In genomic region chr5:135962125-135962491, GRCm38 (mm10) we compare ENCODE assay signal across 9 mouse cellular contexts. TPM values are rescaled to one million over a fixed set of nuclear protein-coding genes. Genes with fewer than 3 reads are reported as not detected.
A peak's percentile ranks its signal among the peaks of the same experiment; 100 is the strongest.
DNase-seq lines count a peak whose midpoint lies in the region; ATAC-seq and TF ChIP-seq lines count a peak whose summit lies in the region.
"Had no signal": no experiment of that assay in that cellular context is flagged by ENCODE, and none has a peak within 500 bp of the region (broad histone marks: within the 10 kb centered on the region; RNA-seq: fewer than 3 reads in every experiment).

No protein-coding gene starts in this region.

- intact Hi-C loops in heart, postnatal 14 days (cut with DNase I), result no loop called here
- intact Hi-C loops in left cerebral cortex, postnatal 25 days (cut with DNase I), result loop anchor here (1.0 kb wide), 1 partner anchor 28 kb away; the partner anchor contains the start of gene Ywhag

- H3K27me3 ChIP-seq in heart, postnatal 0 days (ENCODE audit: control insufficient read depth, insufficient read depth, low read length), result no peaks in the 10 kb centered on the region
- H3K27me3 ChIP-seq in hindbrain, embryonic 13.5 days, result 0 out of 2 replicates have a peak, but pooled peaks cover 9% of the 10 kb centered on the region
- H3K27me3 ChIP-seq in midbrain, embryonic 13.5 days, result no peaks in the 10 kb centered on the region; the same call in 1 of the 2 replicates

- peaks cover 30% of the 10 kb centered on the region for H3K4me1 ChIP-seq in heart, postnatal 0 days (ENCODE audit: control insufficient read depth, insufficient read depth)
- H3K4me1 ChIP-seq in bone marrow, adult 2 months (ENCODE audit: control insufficient read depth, insufficient read depth, low read length), result peaks cover 7% of the 10 kb centered on the region; the same call in 1 of the 2 replicates
- peaks cover 31% of the 10 kb centered on the region for H3K4me1 ChIP-seq in hindbrain, embryonic 13.5 days (replicated peaks)
- H3K4me1 ChIP-seq in midbrain, embryonic 13.5 days (replicated peaks), result peaks cover 20% of the 10 kb centered on the region

- 0 out of 2 replicates have a peak, but pooled peaks have one; percentile 38 for TF ChIP-seq POLR2A in bone marrow, adult 2 months (IDR thresholded peaks at IDR 0.05; ENCODE audit: borderline replicate concordance, control insufficient read depth, low read depth, low read length)

- H3K36me3 ChIP-seq in heart, postnatal 0 days (replicated peaks; ENCODE audit: control insufficient read depth, insufficient read depth, low read length), result no peaks in the 10 kb centered on the region
- no peaks in the 10 kb centered on the region for H3K36me3 ChIP-seq in hindbrain, embryonic 13.5 days
- H3K36me3 ChIP-seq in midbrain, embryonic 13.5 days, result no peaks in the 10 kb centered on the region

- ATAC-seq in heart, postnatal 0 days (ENCODE audit: insufficient read depth, low read depth), result no peak
- no peak for ATAC-seq in hindbrain, embryonic 13.5 days (ENCODE audit: low FRiP score)
- ATAC-seq in midbrain, embryonic 13.5 days, result no peak

- no peak for DNase-seq in heart, postnatal 0 days (ENCODE audit: low spot score)
- DNase-seq in heart, postnatal 14 days, result no peak
- DNase-seq in thymus, postnatal 10 days (ENCODE audit: low spot score in 2 of 2), result no peak
- DNase-seq in left cerebral cortex, postnatal 25 days (ENCODE audit: low spot score in 2 of 2), result no peak
- no peak for DNase-seq in yolk sac, embryonic 10.5 days (ENCODE audit: low spot score)

- peak overlapping the region; percentile 36; the same call in 1 of the 2 replicates for H3K9ac ChIP-seq in heart, postnatal 0 days (replicated peaks; ENCODE audit: low read depth, low read length)
- peak overlapping the region; percentile 63 for H3K9ac ChIP-seq in hindbrain, embryonic 13.5 days
- peak overlapping the region; percentile 57 for H3K9ac ChIP-seq in midbrain, embryonic 13.5 days (replicated peaks)

- TF ChIP-seq CTCF in heart, postnatal 0 days (IDR thresholded peaks at IDR 0.05; ENCODE audit: low read depth), result no peak
- TF ChIP-seq CTCF in bone marrow, adult 2 months (IDR thresholded peaks at IDR 0.05; ENCODE audit: control insufficient read depth, insufficient read depth, low read length), result no peak

- WGBS in heart, postnatal 0 days, result under 1% methylated on average over 11 of the region's 11 CpGs
- WGBS in bone marrow, adult 2 months, result under 1% methylated on average over 11 of the region's 11 CpGs
- 1% methylated on average over 11 of the region's 11 CpGs for WGBS in hindbrain, embryonic 13.5 days
- 2% methylated on average over 11 of the region's 11 CpGs for WGBS in midbrain, embryonic 13.5 days

- peak overlapping the region; percentile 62 for H3K4me3 ChIP-seq in heart, postnatal 0 days (ENCODE audit: low read depth, low read length)
- H3K4me3 ChIP-seq in bone marrow, adult 2 months (replicated peaks; ENCODE audit: control insufficient read depth, low read depth, low read length), result peak overlapping the region; percentile 88
- peak overlapping the region; percentile 59 for H3K4me3 ChIP-seq in hindbrain, embryonic 13.5 days
- H3K4me3 ChIP-seq in midbrain, embryonic 13.5 days (replicated peaks), result peak overlapping the region; percentile 54

- H3K27ac ChIP-seq in heart, postnatal 0 days (ENCODE audit: low read depth), result peak overlapping the region; percentile 96
- H3K27ac ChIP-seq in bone marrow, adult 2 months (ENCODE audit: control insufficient read depth, insufficient read depth, low read depth, low read length, poor library complexity), result peak overlapping the region; percentile 98
- peak overlapping the region; percentile 98 for H3K27ac ChIP-seq in hindbrain, embryonic 13.5 days
- peak overlapping the region; percentile 97 for H3K27ac ChIP-seq in midbrain, embryonic 13.5 days

- TF ChIP-seq EP300 in heart, postnatal 0 days (IDR thresholded peaks at IDR 0.05; ENCODE audit: low read depth), result no peak

- no peaks in the 10 kb centered on the region for H3K9me3 ChIP-seq in heart, postnatal 0 days (replicated peaks; ENCODE audit: control insufficient read depth, low read length)
- no peaks in the 10 kb centered on the region for H3K9me3 ChIP-seq in hindbrain, embryonic 13.5 days
- no peaks in the 10 kb centered on the region for H3K9me3 ChIP-seq in midbrain, embryonic 13.5 days

- peak overlapping the region; percentile 95 for H3K4me2 ChIP-seq in heart, postnatal 0 days (ENCODE audit: low read depth, low read length)
- peak overlapping the region; percentile 91 for H3K4me2 ChIP-seq in hindbrain, embryonic 13.5 days
- H3K4me2 ChIP-seq in midbrain, embryonic 13.5 days (replicated peaks), result peak overlapping the region; percentile 83

RNA-seq across cellular contexts. Expression of gene Ssc4d, which starts 12.2 kb away (rescaled TPM):
- 1.3 and 3.6 TPM in 2 replicates for total RNA-seq in heart, postnatal 0 days (2014; rRNA removed; ENCODE audit: low replicate concordance)
- polyA plus RNA-seq in heart, postnatal 0 days (2015; fragmentation: Nextera tagmentation; extraction: Ambion mirVana), result 0.55 and 0.56 TPM in 2 replicates
- 1 to 10 TPM in 1 of 2 experiments, under 1 TPM in 1; 0.41 to 1.3 TPM for total RNA-seq in heart, postnatal 14 days (2021)
- 1.1 and 4.0 TPM in 2 replicates for polyA plus RNA-seq in bone marrow, adult 2 months (2011; ENCODE audit: insufficient read depth, insufficient read length, low replicate concordance, missing spikeins)
- 0.61 and 1.4 TPM in 2 replicates for polyA plus RNA-seq in hindbrain, embryonic 13.5 days (2015; fragmentation: Nextera tagmentation; extraction: Ambion mirVana)
- 1.0 and 1.4 TPM in 2 replicates for polyA plus RNA-seq in midbrain, embryonic 13.5 days (2015; fragmentation: Nextera tagmentation; extraction: Ambion mirVana)
- total RNA-seq in left cerebral cortex, postnatal 25 days (2021), result 1 to 10 TPM; 2.0 to 2.3 TPM

RNA-seq across cellular contexts. Expression of gene Zp3, which starts 17.8 kb away (rescaled TPM):
- total RNA-seq in heart, postnatal 0 days (2014; rRNA removed; ENCODE audit: low replicate concordance), result not detected in 2 replicates
- 0.14 TPM in 1 of 2 replicates, not detected in the other for polyA plus RNA-seq in heart, postnatal 0 days (2015; fragmentation: Nextera tagmentation; extraction: Ambion mirVana)
- not detected for total RNA-seq in heart, postnatal 14 days (2021)
- polyA plus RNA-seq in bone marrow, adult 2 months (2011; ENCODE audit: insufficient read depth, insufficient read length, low replicate concordance, missing spikeins), result not detected in 2 replicates
- polyA plus RNA-seq in hindbrain, embryonic 13.5 days (2015; fragmentation: Nextera tagmentation; extraction: Ambion mirVana), result 0.17 TPM in 1 of 2 replicates, not detected in the other
- polyA plus RNA-seq in midbrain, embryonic 13.5 days (2015; fragmentation: Nextera tagmentation; extraction: Ambion mirVana), result 0.24 TPM in 1 of 2 replicates, not detected in the other
- not detected for total RNA-seq in left cerebral cortex, postnatal 25 days (2021)
- total RNA-seq: monocyte, adult 5-6 weeks had no signal

RNA-seq across cellular contexts. Expression of gene Ywhag, which starts 27.7 kb away (rescaled TPM):
- 47.3 and 67.2 TPM in 2 replicates for total RNA-seq in heart, postnatal 0 days (2014; rRNA removed; ENCODE audit: low replicate concordance)
- polyA plus RNA-seq in heart, postnatal 0 days (2015; fragmentation: Nextera tagmentation; extraction: Ambion mirVana), result 137 and 149 TPM in 2 replicates
- 100 to 1,000 TPM; 284 to 301 TPM for total RNA-seq in heart, postnatal 14 days (2021)
- 26.9 and 58.1 TPM in 2 replicates for polyA plus RNA-seq in bone marrow, adult 2 months (2011; ENCODE audit: insufficient read depth, insufficient read length, low replicate concordance, missing spikeins)
- polyA plus RNA-seq in hindbrain, embryonic 13.5 days (2015; fragmentation: Nextera tagmentation; extraction: Ambion mirVana), result 646 and 674 TPM in 2 replicates
- 627 and 632 TPM in 2 replicates for polyA plus RNA-seq in midbrain, embryonic 13.5 days (2015; fragmentation: Nextera tagmentation; extraction: Ambion mirVana)
- total RNA-seq in left cerebral cortex, postnatal 25 days (2021), result 1,000 to 10,000 TPM; 1,217 to 1,308 TPM

RNA-seq across cellular contexts. Expression of gene Dtx2, which starts 32.5 kb away (rescaled TPM):
- 27.4 and 28.6 TPM in 2 replicates for total RNA-seq in heart, postnatal 0 days (2014; rRNA removed; ENCODE audit: low replicate concordance)
- 14.6 and 15.7 TPM in 2 replicates for polyA plus RNA-seq in heart, postnatal 0 days (2015; fragmentation: Nextera tagmentation; extraction: Ambion mirVana)
- 1 to 10 TPM; 8.5 to 8.9 TPM for total RNA-seq in heart, postnatal 14 days (2021)
- polyA plus RNA-seq in bone marrow, adult 2 months (2011; ENCODE audit: insufficient read depth, insufficient read length, low replicate concordance, missing spikeins), result 6.9 and 9.3 TPM in 2 replicates
- 25.6 and 28.3 TPM in 2 replicates for polyA plus RNA-seq in hindbrain, embryonic 13.5 days (2015; fragmentation: Nextera tagmentation; extraction: Ambion mirVana)
- polyA plus RNA-seq in midbrain, embryonic 13.5 days (2015; fragmentation: Nextera tagmentation; extraction: Ambion mirVana), result 28.5 and 28.8 TPM in 2 replicates
- 1 to 10 TPM; 8.5 to 8.7 TPM for total RNA-seq in left cerebral cortex, postnatal 25 days (2021)
